Mouse (Mus musculus) adrenal gland, adult 18-20 months (tissue): ENCODE data around the gene 5730480H06Rik. TPM values are rescaled to one million over a fixed set of nuclear protein-coding genes. Genes with fewer than 3 reads are reported as not detected.

ENCODE experiments used
- DNase-seq, 2 experiments: peaks; one replicate each; pipeline ENCODE4 v3.0.0; 2021 to 2022; ENCODE audit warnings: low spot score in 2 of 2
- long read RNA-seq, 2 experiments: library from polyadenylated mRNA; stranded (forward); transcript quantifications; one replicate each; pipeline ENCODE4 v2.0.0; 2021
- total RNA-seq, 2 experiments: library from RNA; stranded (reverse); gene quantifications; 1 replicate in 1 of 2; 2 replicates in 1 of 2; pipeline ENCODE4 v1.2.3; 2021

5730480H06Rik gene
- total RNA-seq = 10 to 100 TPM in 1 of 2 experiments, 1 to 10 TPM in 1; 9.5 to 13.6 TPM
- long read RNA-seq, experiment 1, partial matches to known transcripts = 0 of 4 reads
- long read RNA-seq, experiment 1, other reads (novel, unspliced or antisense) = 2 of 4 reads
- long read RNA-seq, experiment 2, transcript 5730480H06Rik-201 (9 exons, 1,616 nt) = major isoform, 6 of 14 reads
- long read RNA-seq, experiment 2, partial matches to known transcripts = 0 of 14 reads
- long read RNA-seq, experiment 2, other reads (novel, unspliced or antisense) = 7 of 14 reads

DNA sequence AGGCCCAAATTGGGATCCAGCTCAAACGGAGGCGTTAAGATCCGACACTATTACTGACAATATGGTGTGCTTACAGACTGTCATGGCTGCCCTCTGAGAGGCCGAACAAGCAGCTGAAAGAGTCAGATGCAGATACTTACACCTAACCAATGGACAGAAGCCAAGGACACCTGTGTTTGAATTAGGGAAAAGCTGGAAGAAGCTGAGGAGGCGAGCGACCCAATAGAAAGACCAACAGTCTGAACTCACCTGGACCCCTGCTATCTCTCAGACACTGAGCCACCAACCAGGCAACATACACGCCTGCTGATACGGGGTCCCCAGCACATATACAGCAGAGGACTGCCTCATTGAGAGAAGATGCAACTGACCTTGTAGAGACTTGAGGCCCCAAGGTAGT, at the start of gene 5730480H06Rik:
5730480H06Rik (plus strand) TSS at position 301 of the 400 bp plus-strand sequence.
- no peak for DNase-seq

GRCm38 (mm10) chr5:48301186-48301585, 26.6 kb upstream of the 5730480H06Rik start:
- DNase-seq = no peak

- no peak for DNase-seq
Observed at GRCm38 (mm10) chr5:48315057-48315602, 12.6 kb upstream of the 5730480H06Rik start.

DNA sequence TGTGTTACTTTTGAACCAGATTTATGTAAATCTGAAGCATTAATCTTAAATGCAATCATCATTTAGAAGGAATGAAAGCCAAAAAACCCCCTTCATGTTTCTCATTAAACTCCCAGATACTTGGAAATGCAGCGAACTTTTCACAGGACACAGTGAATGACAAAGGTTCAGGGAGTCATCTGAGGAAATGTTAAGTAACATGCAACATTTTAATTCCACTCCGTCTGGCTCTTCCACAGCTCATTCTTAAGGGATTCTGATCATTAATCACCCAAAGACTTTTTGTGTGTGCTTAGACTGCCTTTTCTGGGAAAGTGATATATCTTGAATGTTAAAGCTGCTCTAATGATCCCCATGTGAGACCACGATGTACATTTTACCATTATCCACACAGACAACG, 7.2 kb upstream of the 5730480H06Rik start:
- DNase-seq = no peak

- no peak for DNase-seq
Observed at GRCm38 (mm10) chr5:48326221-48326620, 1.5 kb upstream of the 5730480H06Rik start.

DNA sequence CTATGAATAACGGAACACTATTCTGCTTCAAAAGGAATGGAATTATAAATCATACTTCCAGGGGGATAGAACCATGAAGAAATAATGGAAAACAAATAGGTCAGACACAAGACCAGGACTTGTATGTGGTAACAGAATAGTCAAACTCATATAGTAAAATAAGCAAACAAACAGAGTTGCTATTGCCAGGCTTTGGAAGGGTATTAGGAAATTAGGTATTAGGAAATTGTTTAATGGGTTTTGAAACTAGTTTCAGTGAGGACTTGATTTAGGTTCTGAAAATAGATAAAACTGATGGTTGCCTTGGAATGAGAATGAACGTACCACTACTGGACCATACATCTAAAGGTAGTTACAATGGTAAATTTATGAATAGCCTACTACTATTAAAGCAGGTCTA, 2.0 kb downstream of the 5730480H06Rik start:
- DNase-seq = no peak

GRCm38 (mm10) chr5:48330817-48331216, 3.1 kb downstream of the 5730480H06Rik start:
- no peak for DNase-seq

DNA sequence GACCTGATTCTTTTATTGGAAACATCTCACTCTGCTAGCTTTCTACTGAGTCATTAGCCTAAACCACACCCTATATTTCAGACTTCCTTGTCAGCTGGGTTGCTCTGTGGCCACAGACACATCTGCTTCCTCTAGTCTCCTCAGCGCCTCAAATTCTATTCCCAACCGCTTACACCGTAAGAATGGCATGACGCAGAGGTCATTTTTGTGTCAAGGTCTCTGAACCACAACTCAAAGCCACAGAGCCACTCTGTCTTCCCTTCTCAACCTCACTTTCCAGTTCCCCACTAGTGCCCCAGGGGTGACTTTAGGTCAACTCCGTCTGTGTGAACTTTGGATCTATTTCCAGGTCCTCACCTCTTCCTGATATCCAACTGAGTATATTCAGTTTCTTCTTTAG, 3.7 kb downstream of the 5730480H06Rik start:
- no peak for DNase-seq

DNA sequence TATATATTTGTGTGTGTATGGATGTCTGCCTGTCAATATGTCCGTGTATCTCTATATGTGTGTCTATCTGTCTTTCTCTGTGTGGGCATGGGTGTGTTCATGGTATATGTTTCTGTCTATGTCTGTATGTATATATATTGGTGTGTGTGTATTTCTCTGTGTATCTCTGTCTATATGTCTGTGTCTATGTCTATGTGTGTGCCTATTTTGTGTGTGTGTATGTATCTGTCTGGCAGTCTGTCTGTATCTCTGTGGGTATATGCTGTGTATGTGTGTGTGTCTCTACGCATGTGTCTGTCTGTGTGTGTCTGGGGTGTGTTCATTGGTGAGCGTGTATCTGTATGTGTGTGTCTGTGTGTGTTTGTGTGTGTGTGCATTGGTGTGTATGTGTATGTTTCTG, 5.7 kb downstream of the 5730480H06Rik start:
- DNase-seq = no peak

DNA sequence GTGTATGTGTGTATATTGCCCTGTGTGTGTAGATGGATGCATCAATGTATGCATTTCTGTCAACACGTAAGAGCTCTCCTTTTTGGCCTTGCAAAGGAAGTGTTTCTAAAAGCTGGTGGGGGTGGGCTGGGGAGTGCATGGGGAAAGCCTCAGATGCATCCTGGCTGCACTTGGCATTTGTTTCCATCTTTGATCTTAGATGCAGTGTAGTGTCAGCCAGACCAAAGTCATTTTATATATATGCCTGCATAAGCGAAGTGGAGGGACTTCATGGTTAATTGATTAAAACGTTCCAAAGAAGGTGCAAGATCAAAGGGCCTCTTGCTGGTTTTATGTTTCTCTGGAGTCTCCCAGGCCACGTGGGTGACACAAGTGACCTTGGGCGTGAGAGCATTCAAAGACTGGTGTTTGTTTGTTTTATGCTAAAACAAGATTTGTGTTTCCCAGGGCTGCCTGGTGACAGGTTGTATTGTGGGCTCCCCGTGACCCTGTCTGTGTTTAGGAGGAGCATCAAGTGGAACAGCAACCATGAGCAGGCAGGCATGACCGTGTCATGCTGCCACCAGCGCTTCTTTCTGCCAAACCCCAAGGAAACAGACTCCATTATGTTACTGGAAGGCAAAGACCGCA, 6.2 kb downstream of the 5730480H06Rik start:
- no peak for DNase-seq

GRCm38 (mm10) chr5:48340808-48341433, 13.2 kb downstream of the 5730480H06Rik start:
- DNase-seq = no peak

GRCm38 (mm10) chr5:48345095-48345982, 17.6 kb downstream of the 5730480H06Rik start:
- DNase-seq = no peak

DNA sequence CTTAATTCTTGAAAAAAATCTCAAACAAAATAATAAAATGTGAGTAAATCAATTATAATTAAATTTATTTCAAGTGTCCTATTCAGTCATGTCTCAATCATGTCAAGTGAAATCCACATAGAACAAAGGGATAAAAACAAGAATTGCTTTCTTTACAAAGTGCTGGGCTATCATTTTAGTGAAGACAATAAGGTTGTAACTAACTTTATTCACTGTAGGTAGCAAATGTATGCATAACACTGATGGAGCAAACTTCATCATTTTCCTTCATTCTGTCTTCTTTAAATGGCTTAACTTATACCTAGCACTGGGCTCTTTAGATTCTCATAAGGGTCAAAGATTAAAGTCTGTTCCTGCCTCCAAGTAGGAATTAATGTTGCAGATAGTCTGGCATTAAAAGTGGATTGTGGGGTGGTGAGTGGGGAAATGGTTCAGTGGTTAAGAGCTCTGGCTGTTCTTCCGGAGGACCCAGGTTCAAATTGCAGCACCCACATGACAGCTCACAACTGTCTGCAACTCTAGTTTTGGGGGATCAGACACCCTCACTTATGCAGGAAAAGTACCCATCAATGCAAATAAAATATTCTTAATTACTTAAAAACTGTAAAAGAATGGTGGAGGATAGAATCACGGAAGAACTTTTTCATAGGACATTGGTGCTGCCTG, 18.4 kb downstream of the 5730480H06Rik start:
- DNase-seq = no peak

GRCm38 (mm10) chr5:48349309-48349708, 21.6 kb downstream of the 5730480H06Rik start:
- DNase-seq = no peak

DNA sequence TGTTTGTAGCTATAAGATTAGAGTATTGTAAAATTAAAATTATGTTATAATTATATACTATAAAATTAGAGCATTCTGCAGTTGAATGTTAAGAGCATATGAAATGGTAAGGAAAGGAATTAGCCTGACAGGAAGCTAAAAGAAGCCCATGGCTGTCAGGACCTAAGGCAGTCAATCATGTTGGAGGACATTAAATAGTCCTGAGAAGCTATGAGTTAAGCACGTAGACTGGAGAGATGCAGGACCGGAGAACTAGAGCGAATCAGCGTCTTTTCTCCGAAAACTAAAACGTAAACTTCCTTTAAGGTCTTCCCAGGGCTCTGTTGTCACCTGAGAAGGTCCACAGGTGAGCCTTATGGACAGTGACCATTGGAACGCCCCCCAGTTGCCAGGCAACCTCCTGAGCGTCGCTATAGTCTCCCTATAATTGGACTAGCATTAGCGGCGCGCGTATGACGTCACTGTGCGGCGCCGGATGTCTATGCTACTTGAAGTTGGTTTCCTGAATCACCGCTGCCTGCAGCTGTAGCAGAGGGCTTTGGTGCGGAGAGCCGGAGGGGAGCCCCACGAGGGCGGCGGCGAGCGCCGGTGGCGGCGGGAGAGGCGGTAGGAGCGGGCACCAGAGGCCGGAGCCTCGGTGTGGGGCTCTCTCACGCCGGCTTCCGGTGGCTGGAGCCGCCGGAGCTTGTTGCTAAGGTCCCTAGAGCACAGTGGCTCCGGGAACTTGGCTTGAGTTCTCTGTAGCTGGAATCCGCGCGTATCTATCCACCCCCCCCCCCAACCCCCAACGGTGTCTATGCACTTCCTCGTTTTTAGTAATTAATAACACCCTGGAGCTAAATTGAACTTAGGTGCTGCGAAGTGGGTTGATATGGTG, 44.4 kb downstream of the 5730480H06Rik start:
- DNase-seq = peak; percentile 91 to 92

GRCm38 (mm10) chr5:48402497-48402896, 74.7 kb downstream of the 5730480H06Rik start:
- DNase-seq = no peak

DNA sequence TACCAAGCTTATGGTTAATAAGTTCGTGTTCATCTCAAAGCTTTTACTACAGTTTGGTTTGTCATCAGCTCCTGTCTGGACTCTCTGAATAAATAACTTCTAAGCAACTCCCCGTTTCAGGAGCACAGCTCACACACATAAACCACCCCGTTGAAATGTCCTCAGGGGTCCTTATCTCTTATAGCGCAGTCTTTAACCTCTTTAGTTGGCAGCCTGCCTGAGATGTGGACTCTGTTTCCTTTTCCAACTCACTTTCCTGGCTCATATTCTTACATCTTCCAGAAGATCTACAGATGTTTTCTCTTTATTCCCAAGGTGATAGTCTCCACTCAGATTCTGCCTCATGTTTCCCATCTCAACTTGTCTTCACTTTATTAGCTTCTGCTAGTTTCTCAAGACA, 80.5 kb downstream of the 5730480H06Rik start:
- DNase-seq = no peak

GRCm38 (mm10) chr5:48410348-48410747, 82.6 kb downstream of the 5730480H06Rik start:
- DNase-seq = peak; percentile 18 to 24

DNA sequence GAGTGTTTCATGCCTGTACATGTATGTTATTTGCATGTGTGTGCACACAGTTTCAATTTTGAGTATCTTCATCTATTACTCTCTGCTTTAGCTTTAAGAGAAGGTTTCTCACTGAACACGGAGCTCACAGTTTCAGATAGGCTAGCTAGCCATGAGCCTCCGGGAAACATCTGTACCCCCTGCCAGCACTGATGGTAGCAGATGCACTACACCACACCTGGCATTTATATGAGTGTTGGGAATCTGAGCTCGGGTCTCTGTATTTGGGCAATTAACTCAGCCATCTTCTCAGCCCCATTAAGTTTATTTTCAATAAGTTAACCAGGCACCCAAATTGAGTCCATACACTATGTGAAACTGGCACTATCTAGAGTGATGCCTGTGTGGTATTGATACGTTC, 83.7 kb downstream of the 5730480H06Rik start:
- DNase-seq = no peak
